Mouse (Mus musculus) cortical plate, adult 2 months (tissue): ENCODE data around the gene Cap2.

Experiments
- CTCF ChIP-seq: fragments of 200-500 bp; IDR thresholded peaks from 2 replicates; pipeline ENCODE4 v1.5.1; 2011; ENCODE audit warnings: mild to moderate bottlenecking, control low read depth, low read length; ENCODE audit not compliant: insufficient read depth; ENCODE audit errors: extremely low read depth
- POLR2A ChIP-seq: fragments of 200-500 bp; IDR thresholded peaks from 2 replicates; pipeline ENCODE4 v1.6.1; 2011; ENCODE audit warnings: mild to moderate bottlenecking, low read length, control low read depth; ENCODE audit not compliant: insufficient read depth; ENCODE audit errors: extremely low read depth

- no peak for TF ChIP-seq CTCF
- TF ChIP-seq POLR2A, result no peak
These were observed 11.0 kb upstream of the Cap2 start for GRCm38 (mm10) chr13:46490644-46491043.
